In the genomic region with DNA sequence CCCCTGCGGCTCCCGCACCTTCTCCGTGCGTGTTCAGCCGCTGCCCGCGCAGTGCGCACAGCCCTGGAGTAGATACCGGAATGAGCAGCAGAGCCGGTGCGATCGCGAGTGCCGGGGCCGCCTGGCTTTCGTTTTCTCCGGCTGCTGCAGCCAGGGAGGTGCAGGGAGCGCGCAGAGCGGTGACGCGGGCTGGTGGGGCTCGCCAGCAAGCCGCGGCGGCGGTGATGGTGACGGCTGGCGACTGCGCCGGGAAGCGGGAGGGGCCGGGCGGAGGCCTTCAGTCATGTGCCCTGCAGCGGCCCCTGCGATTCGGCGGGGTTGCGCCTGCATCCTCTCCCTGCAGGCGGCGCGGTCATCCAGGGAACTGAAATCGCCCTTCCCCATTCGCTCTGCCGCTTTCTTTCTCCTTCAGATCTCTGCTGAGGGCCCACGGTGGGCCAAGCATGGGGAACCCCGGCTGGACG, we compare ENCODE assay signal across 8 mouse cellular contexts. TPM values are rescaled to one million over a fixed set of nuclear protein-coding genes. Genes with fewer than 3 reads are reported as not detected.
DNase-seq lines count a peak whose midpoint lies in the region; ATAC-seq and TF ChIP-seq lines count a peak whose summit lies in the region.

No protein-coding gene starts in this region.

- H3K36me3 ChIP-seq in hindbrain, embryonic 15.5 days = no peaks in the 10 kb centered on the region

- no peaks in the 10 kb centered on the region for H3K27me3 ChIP-seq in Patski
- H3K27me3 ChIP-seq in hindbrain, embryonic 15.5 days = no peaks in the 10 kb centered on the region

- no peaks in the 10 kb centered on the region for H3K9me3 ChIP-seq in hindbrain, embryonic 15.5 days

- H3K27ac ChIP-seq in hindbrain, embryonic 15.5 days (replicated peaks) = peak overlapping the region; percentile 100

- DNase-seq in Patski (ENCODE audit: low read depth, low spot score) = no peak
- peak; percentile 97 to 98 for DNase-seq in cerebellum, postnatal 14 days
- peak; percentile 92 to 93 for DNase-seq in frontal cortex, postnatal 25 days (ENCODE audit: low spot score in 2 of 2)
- peak; percentile 92 for DNase-seq in left cerebral cortex, adult 11 months (ENCODE audit: low spot score)
- peak; percentile 97 to 99 for DNase-seq in lung, postnatal 4 days
- DNase-seq in retina, postnatal 7 days (ENCODE audit: low read depth, low spot score) = peak; percentile 84
- DNase-seq in urinary bladder, adult 2 months (ENCODE audit: low spot score) = peak; percentile 94

- CTCF ChIA-PET in Patski (lab: Charles Lee) = interaction anchor here (1.5 kb wide), 1 partner anchor 44 kb away, joined by 9 read pairs; no protein-coding TSS in a partner anchor

- H3K4me2 ChIP-seq in hindbrain, embryonic 15.5 days = peak overlapping the region; percentile 73

- in situ Hi-C loops in Patski (cut with MboI; ENCODE audit: low pct_unique_long_range_greater_than_20kb) = loop anchor here (5.0 kb wide), 2 partner anchors 43 to 157 kb away; no protein-coding TSS in a partner anchor

- peaks cover 27% of the 10 kb centered on the region for H3K4me1 ChIP-seq in hindbrain, embryonic 15.5 days (replicated peaks)

- TF ChIP-seq CTCF in Patski (IDR thresholded peaks at IDR 0.05) = peak; percentile 98

- peak; percentile 94 for ATAC-seq in Patski
- peak; percentile 96 for ATAC-seq in hindbrain, embryonic 15.5 days (ENCODE audit: low FRiP score, low read depth)

- H3K4me3 ChIP-seq in hindbrain, embryonic 15.5 days = peak overlapping the region; percentile 98

- H3K9ac ChIP-seq in hindbrain, embryonic 15.5 days = peak overlapping the region; percentile 99

- POLR2A ChIA-PET in Patski (lab: Charles Lee) = no interaction called here

- WGBS in hindbrain, embryonic 15.5 days = 0% methylated on average over 45 of the region's 48 CpGs

RNA-seq across cellular contexts. Expression of gene Scarb2, which starts 1.2 kb away (rescaled TPM):
- polyA plus RNA-seq in Patski (2021) = 43.1 TPM
- polyA plus RNA-seq in hindbrain, embryonic 15.5 days (2015; fragmentation: Nextera tagmentation; extraction: Ambion mirVana) = 20.3 and 21.4 TPM in 2 replicates
- 84.3 and 96.2 TPM in 2 replicates for polyA plus RNA-seq in urinary bladder, adult 2 months (2012; rRNA removed)

RNA-seq across cellular contexts. Expression of gene Fam47e, which starts 49.4 kb away (rescaled TPM):
- polyA plus RNA-seq in Patski (2021) = not detected
- 0.90 and 1.7 TPM in 2 replicates for polyA plus RNA-seq in hindbrain, embryonic 15.5 days (2015; fragmentation: Nextera tagmentation; extraction: Ambion mirVana)
- 0.86 and 1.0 TPM in 2 replicates for polyA plus RNA-seq in urinary bladder, adult 2 months (2012; rRNA removed)
